Mouse (Mus musculus) bone marrow, adult 2 months (tissue): ENCODE results near the gene Prss22.

Experiments used
- CTCF ChIP-seq: fragments of 200-500 bp; IDR thresholded peaks from 2 replicates; pipeline ENCODE4 v1.5.1; 2011; ENCODE audit warnings: low read length, control low read depth; ENCODE audit not compliant: control insufficient read depth, insufficient read depth
- POLR2A ChIP-seq: fragments of 200-500 bp; IDR thresholded peaks from 2 replicates; pipeline ENCODE4 v1.6.1; 2011; ENCODE audit warnings: low read depth, mild to moderate bottlenecking, control low read depth, low read length, borderline replicate concordance; ENCODE audit not compliant: control insufficient read depth

DNA sequence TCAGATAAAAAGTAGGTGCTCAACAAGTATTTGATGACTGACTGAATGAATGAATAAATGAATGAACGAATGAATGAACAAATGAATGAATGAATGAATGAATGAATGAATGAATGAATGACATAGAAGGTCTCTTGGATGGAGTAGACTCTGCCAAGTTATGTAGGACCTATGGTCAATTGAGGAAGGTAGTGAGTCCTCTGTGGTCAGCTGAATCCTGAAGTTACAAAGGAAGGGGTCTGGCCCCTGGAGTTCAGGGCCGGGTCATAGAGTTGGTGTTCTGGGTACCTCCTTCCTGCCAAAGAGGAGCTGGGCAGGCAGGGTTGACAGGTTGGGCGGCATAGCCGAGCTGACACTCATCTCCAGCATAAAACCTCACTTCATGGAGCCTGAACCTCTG lies 39.9 kb upstream of the Prss22 start, which contains the start of gene Prss27:
- TF ChIP-seq CTCF, result no peak
- no peak for TF ChIP-seq POLR2A
